Mouse (Mus musculus) Muller cell, postnatal 12 days (primary cell): ENCODE measurements at regions not wholly inside any gene's neighbourhood (a gene's known extent, or its start where the extent isn't known, plus 50 kb on each side); places are given as distances from the start of the nearest gene placed in this dataset.

Experiments used
- DNase-seq: peaks from one replicate; pipeline ENCODE4 v3.0.0-alpha.2; 2015; ENCODE audit errors: inconsistent ontology term

GRCm38 (mm10) chr9:89858005-89858404 lies 51.7 kb upstream of the Rasgrf1 start:
- no peak for DNase-seq

- no peak for DNase-seq
These were observed 59.0 kb upstream of the Rasgrf1 start for GRCm38 (mm10) chr9:89850491-89851282.

- no peak for DNase-seq
These were observed 59.8 kb upstream of the Rasgrf1 start for GRCm38 (mm10) chr9:89849947-89850346.

GRCm38 (mm10) chr9:89848571-89848970 lies 61.1 kb upstream of the Rasgrf1 start:
- no peak for DNase-seq

- DNase-seq, result no peak
These were observed 62.7 kb upstream of the Rasgrf1 start for GRCm38 (mm10) chr9:89846973-89847372.

GRCm38 (mm10) chr9:89842776-89843089 lies 67.0 kb upstream of the Rasgrf1 start:
- DNase-seq, result no peak

GRCm38 (mm10) chr9:89841866-89842775 lies 67.6 kb upstream of the Rasgrf1 start:
- DNase-seq, result peak; percentile 34

- DNase-seq, result no peak
These were observed 68.3 kb upstream of the Rasgrf1 start for GRCm38 (mm10) chr9:89841371-89841770.

- peak; percentile 40 for DNase-seq
These were observed 73.1 kb upstream of the Rasgrf1 start for GRCm38 (mm10) chr9:89836454-89837245.

- no peak for DNase-seq
These were observed 76.1 kb upstream of the Rasgrf1 start for GRCm38 (mm10) chr9:89833596-89833995.

- DNase-seq, result no peak
These were observed 77.9 kb upstream of the Rasgrf1 start for GRCm38 (mm10) chr9:89831855-89832254.

GRCm38 (mm10) chr9:89828156-89828555 lies 81.6 kb upstream of the Rasgrf1 start:
- no peak for DNase-seq

GRCm38 (mm10) chr9:89827564-89827963 lies 82.1 kb upstream of the Rasgrf1 start:
- no peak for DNase-seq

- DNase-seq, result peak; percentile 87
These were observed 82.8 kb upstream of the Rasgrf1 start for GRCm38 (mm10) chr9:89826712-89827548.

- no peak for DNase-seq
These were observed 83.6 kb upstream of the Ankrd34c start for GRCm38 (mm10) chr9:89821853-89822243.

GRCm38 (mm10) chr9:89821109-89821852 lies 83.0 kb upstream of the Ankrd34c start:
- DNase-seq, result peak; percentile 52

- no peak for DNase-seq
These were observed 75.5 kb upstream of the Ankrd34c start for GRCm38 (mm10) chr9:89813616-89814318.

GRCm38 (mm10) chr9:89807381-89807780 lies 69.1 kb upstream of the Ankrd34c start:
- DNase-seq, result peak; percentile 79

GRCm38 (mm10) chr9:89802658-89803057 lies 64.4 kb upstream of the Ankrd34c start:
- DNase-seq, result peak; percentile 36

- peak; percentile 39 for DNase-seq
These were observed 54.7 kb upstream of the Ankrd34c start for GRCm38 (mm10) chr9:89793018-89793417.
